8 mouse cellular contexts compared by ENCODE assay signal in the genomic region with DNA sequence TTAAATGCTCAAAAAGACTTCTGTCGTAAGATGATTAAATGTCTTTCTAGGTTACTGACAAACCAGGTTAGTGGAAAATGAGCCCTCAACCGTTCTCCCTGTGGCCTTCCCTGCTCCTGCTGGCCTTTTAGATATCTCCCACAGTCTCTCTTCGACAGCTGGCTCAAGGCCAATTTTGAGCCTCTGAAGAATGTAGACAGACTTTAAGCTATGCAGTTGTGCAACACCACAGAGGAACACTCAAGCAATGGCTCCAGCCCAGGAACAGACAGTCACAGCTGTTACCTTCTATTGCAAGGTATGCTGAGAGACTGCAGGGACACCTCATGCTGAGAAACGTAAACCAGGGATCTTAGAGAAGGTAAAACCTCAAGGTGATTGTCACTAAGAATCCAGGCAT.
DNase-seq lines count a peak whose midpoint lies in the region; ATAC-seq and TF ChIP-seq lines count a peak whose summit lies in the region.

No protein-coding gene starts in this region.

- H3K27ac ChIP-seq in midbrain, embryonic 14.5 days (replicated peaks; ENCODE audit: low read depth, low read length) = no peak overlapping the region
- no peak overlapping the region for H3K27ac ChIP-seq in midbrain, embryonic 13.5 days
- 0 out of 2 replicates have a peak overlapping the region, but pooled peaks have one; percentile 3 for H3K27ac ChIP-seq in intestine, embryonic 14.5 days (ENCODE audit: low read depth)
- no peak overlapping the region for H3K27ac ChIP-seq in cerebellum, adult 2 months (ENCODE audit: insufficient read depth, low read length)

- no peaks in the 10 kb centered on the region for H3K27me3 ChIP-seq in midbrain, embryonic 14.5 days (ENCODE audit: control insufficient read depth, insufficient read depth, low read length)
- no peaks in the 10 kb centered on the region for H3K27me3 ChIP-seq in midbrain, embryonic 13.5 days
- no peaks in the 10 kb centered on the region for H3K27me3 ChIP-seq in intestine, embryonic 14.5 days (replicated peaks; ENCODE audit: control insufficient read depth, insufficient read depth, low read length)
- H3K27me3 ChIP-seq in cerebellum, adult 2 months (ENCODE audit: control insufficient read depth, insufficient read depth, low read length) = no peaks in the 10 kb centered on the region

- no peak overlapping the region for H3K4me2 ChIP-seq in midbrain, embryonic 14.5 days (ENCODE audit: low read length)
- no peak overlapping the region for H3K4me2 ChIP-seq in midbrain, embryonic 13.5 days (replicated peaks)
- H3K4me2 ChIP-seq in intestine, embryonic 14.5 days (ENCODE audit: low read length) = no peak overlapping the region

- peak; percentile 50 for DNase-seq in midbrain, embryonic 14.5 days
- peak; percentile 47 for DNase-seq in gastrocnemius, adult 18-20 months (ENCODE audit: low spot score)
- DNase-seq in intestine, embryonic 14.5 days (ENCODE audit: low spot score) = peak; percentile 71
- peak; percentile 87 for DNase-seq in lung, postnatal 10 days
- no peak for DNase-seq in spleen, adult 12 weeks (ENCODE audit: low spot score)
- DNase-seq in cerebellum, adult 2 months = no peak
- no peak for DNase-seq in cerebellum, adult 8-10 months

- TF ChIP-seq CTCF in cerebellum, adult 2 months (IDR thresholded peaks at IDR 0.05; ENCODE audit: borderline replicate concordance, insufficient read depth, low read depth, low read length) = no peak

- no peak overlapping the region for H3K9ac ChIP-seq in midbrain, embryonic 14.5 days (replicated peaks; ENCODE audit: low read length)
- no peak overlapping the region for H3K9ac ChIP-seq in midbrain, embryonic 13.5 days (replicated peaks)
- no peak overlapping the region for H3K9ac ChIP-seq in intestine, embryonic 14.5 days (ENCODE audit: low read length)

- no peak for TF ChIP-seq POLR2A in cerebellum, adult 2 months (IDR thresholded peaks at IDR 0.05; ENCODE audit: borderline replicate concordance, insufficient read depth, low read length)

- no peaks in the 10 kb centered on the region for H3K36me3 ChIP-seq in midbrain, embryonic 14.5 days (ENCODE audit: control insufficient read depth, insufficient read depth, low read length)
- H3K36me3 ChIP-seq in midbrain, embryonic 13.5 days = no peaks in the 10 kb centered on the region
- H3K36me3 ChIP-seq in intestine, embryonic 14.5 days (ENCODE audit: control insufficient read depth, insufficient read depth, low read length) = no peaks in the 10 kb centered on the region

- H3K4me3 ChIP-seq in midbrain, embryonic 14.5 days (replicated peaks; ENCODE audit: low read depth, low read length) = no peak overlapping the region
- H3K4me3 ChIP-seq in midbrain, embryonic 13.5 days (replicated peaks) = no peak overlapping the region
- no peak overlapping the region for H3K4me3 ChIP-seq in intestine, embryonic 14.5 days (ENCODE audit: low read depth, low read length)
- H3K4me3 ChIP-seq in cerebellum, adult 2 months (replicated peaks; ENCODE audit: insufficient read depth, low read depth, low read length) = no peak overlapping the region

- H3K4me1 ChIP-seq in midbrain, embryonic 14.5 days (ENCODE audit: control insufficient read depth, insufficient read depth, low read length) = no peaks in the 10 kb centered on the region
- no peaks in the 10 kb centered on the region for H3K4me1 ChIP-seq in midbrain, embryonic 13.5 days (replicated peaks)
- peaks cover 11% of the 10 kb centered on the region for H3K4me1 ChIP-seq in intestine, embryonic 14.5 days (replicated peaks; ENCODE audit: control insufficient read depth, insufficient read depth, low read length)
- no peaks in the 10 kb centered on the region for H3K4me1 ChIP-seq in cerebellum, adult 2 months (ENCODE audit: control insufficient read depth, insufficient read depth, low read length)

- no peak for ATAC-seq in midbrain, embryonic 14.5 days (ENCODE audit: low FRiP score, low TSS enrichment)
- no peak for ATAC-seq in midbrain, embryonic 13.5 days
- ATAC-seq in intestine, embryonic 14.5 days (replicated peaks; ENCODE audit: low FRiP score, low TSS enrichment, low read depth) = 0 out of 2 replicates have a peak, but pooled peaks have one; percentile 43

- WGBS in midbrain, embryonic 14.5 days = 70% methylated on average over 4 of the region's 4 CpGs
- WGBS in midbrain, embryonic 13.5 days = 76% methylated on average over 4 of the region's 4 CpGs
- 39% methylated on average over 4 of the region's 4 CpGs for WGBS in intestine, embryonic 14.5 days
- 28% methylated on average over 4 of the region's 4 CpGs for WGBS in cerebellum, adult 2 months

- no peaks in the 10 kb centered on the region for H3K9me3 ChIP-seq in midbrain, embryonic 14.5 days (ENCODE audit: control insufficient read depth, low read length)
- no peaks in the 10 kb centered on the region for H3K9me3 ChIP-seq in midbrain, embryonic 13.5 days
- no peaks in the 10 kb centered on the region for H3K9me3 ChIP-seq in intestine, embryonic 14.5 days (ENCODE audit: control insufficient read depth, low read length)

Comparison
In these comparisons a context has a peak if more than half of its experiments do, and no peak if none do; other contexts are left out.
1. DNase-seq: peak in midbrain, embryonic 14.5 days (single experiment), gastrocnemius, adult 18-20 months (single experiment), intestine, embryonic 14.5 days (single experiment) and lung, postnatal 10 days (single experiment); none in spleen, adult 12 weeks (single experiment), cerebellum, adult 2 months (0 of 2) and cerebellum, adult 8-10 months (single experiment).